Mouse (Mus musculus) G1E-ER4 (cell line): ENCODE data around the gene Crygc. TPM values are rescaled to one million over a fixed set of nuclear protein-coding genes. Genes with fewer than 3 reads are reported as not detected.
"Not testable (repeated sequence)": the region's sequence is repeated elsewhere in the genome, so short reads cannot be mapped to it uniquely, and the experiment has no call there.

Experiments used
- GATA1 ChIP-seq: IDR thresholded peaks from one replicate; pipeline ENCODE4 v1.8.0; 2012; ENCODE audit warnings: low read length, inconsistent platforms
- polyA plus RNA-seq: library from polyadenylated mRNA; stranded (reverse); fragments of >175 nt; gene quantifications from 2 replicates; pipeline ENCODE4 v1.2.3, GENCODE M21; 2012

The Crygc gene
- polyA plus RNA-seq, 1 experiment, result not detected

- TF ChIP-seq GATA1, result no peak
These were observed 15.3 kb upstream of the Crygc start for GRCm38 (mm10) chr1:65088567-65089356.

GRCm38 (mm10) chr1:65082188-65082587 lies 8.7 kb upstream of the Crygc start, which contains the start of gene Crygb:
TSS of gene Crygb (minus strand) at chr1:65082288.
- TF ChIP-seq GATA1, result no peak

- no peak for TF ChIP-seq GATA1
These were observed 2.1 kb upstream of the Crygc start for GRCm38 (mm10) chr1:65075607-65076006.

GRCm38 (mm10) chr1:65067842-65068241 lies 5.6 kb downstream of the Crygc start:
- TF ChIP-seq GATA1, result no peak

- TF ChIP-seq GATA1, result no peak
These were observed 9.3 kb downstream of the Crygc start for GRCm38 (mm10) chr1:65064201-65064600.

- TF ChIP-seq GATA1, result no peak
These were observed 10.1 kb downstream of the Crygc start, which contains the start of gene Crygd for GRCm38 (mm10) chr1:65063352-65063751. TSS of gene Crygd (minus strand) at chr1:65063452.

GRCm38 (mm10) chr1:65052140-65052539 lies 21.3 kb downstream of the Crygc start:
- no peak for TF ChIP-seq GATA1

GRCm38 (mm10) chr1:65051696-65052095 lies 21.8 kb downstream of the Crygc start:
- no peak for TF ChIP-seq GATA1

GRCm38 (mm10) chr1:65050952-65051351 lies 22.5 kb downstream of the Crygc start, which contains the start of gene Cryge:
TSS of gene Cryge (minus strand) at chr1:65051149.
- TF ChIP-seq GATA1, result not testable (repeated sequence)

GRCm38 (mm10) chr1:65048781-65049180 lies 24.7 kb downstream of the Crygc start:
- no peak for TF ChIP-seq GATA1

- TF ChIP-seq GATA1, result no peak
These were observed 26.9 kb downstream of the Crygc start for GRCm38 (mm10) chr1:65046401-65047109.

- no peak for TF ChIP-seq GATA1
These were observed 30.1 kb downstream of the Crygc start for GRCm38 (mm10) chr1:65043433-65043832.

GRCm38 (mm10) chr1:65041837-65042236 lies 31.7 kb downstream of the Crygc start:
- TF ChIP-seq GATA1, result no peak

- no peak for TF ChIP-seq GATA1
These were observed 32.7 kb downstream of the Crygc start for GRCm38 (mm10) chr1:65040806-65041205.

- TF ChIP-seq GATA1, result no peak
These were observed 33.8 kb downstream of the Crygc start for GRCm38 (mm10) chr1:65039679-65040078.

- TF ChIP-seq GATA1, result no peak
These were observed 35.9 kb downstream of the Crygc start for GRCm38 (mm10) chr1:65037542-65037941.
